Mouse (Mus musculus): ENCODE measurements at regions not wholly inside any gene's neighbourhood (a gene's known extent, or its start where the extent isn't known, plus 50 kb on each side); places are given as distances from the start of the nearest gene placed in this dataset.

DNA sequence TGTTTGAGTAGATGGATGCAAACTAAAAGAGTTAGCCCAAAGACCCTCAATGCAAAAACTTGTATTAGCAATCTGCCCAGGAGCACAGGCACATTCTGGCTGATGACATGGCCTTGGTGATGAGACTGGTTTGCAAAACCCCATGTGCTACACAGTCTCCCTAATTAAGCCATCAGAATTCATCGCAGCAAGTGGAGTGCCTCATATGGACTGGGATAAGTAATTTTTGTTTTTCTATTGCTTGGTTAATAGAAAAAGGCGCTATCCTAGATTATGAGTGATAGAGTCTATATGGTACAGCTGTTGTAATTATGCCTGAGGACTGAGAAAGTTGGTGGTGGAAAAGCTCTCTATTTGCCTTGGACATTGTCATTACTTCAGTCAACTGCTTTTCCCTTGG lies 155.2 kb upstream of the Robo1 start:
- DNase-seq (ENCODE audit: low spot score in 2 of 2): no peak

DNA sequence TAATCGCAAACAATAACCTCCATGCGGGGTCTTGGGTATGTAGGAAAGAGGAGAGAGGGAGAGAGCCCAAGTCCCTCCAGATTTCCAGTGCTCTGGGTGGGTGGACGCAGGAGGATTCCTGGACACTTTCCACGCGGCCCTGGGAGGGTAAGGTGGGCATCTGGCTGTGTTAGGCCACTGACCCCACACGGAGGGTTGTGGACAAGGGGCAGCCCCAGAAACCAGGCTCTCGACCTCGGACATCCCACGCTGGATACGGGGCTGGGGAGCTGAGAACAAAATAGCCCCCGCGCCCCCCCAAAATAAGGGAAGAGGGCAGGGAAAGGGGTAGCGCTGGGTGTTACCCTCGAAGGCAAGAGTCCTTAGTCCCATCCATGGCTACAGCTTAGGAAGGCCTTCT lies 150.2 kb upstream of the Robo1 start:
- DNase-seq (ENCODE audit: low spot score in 2 of 2): no peak

DNA sequence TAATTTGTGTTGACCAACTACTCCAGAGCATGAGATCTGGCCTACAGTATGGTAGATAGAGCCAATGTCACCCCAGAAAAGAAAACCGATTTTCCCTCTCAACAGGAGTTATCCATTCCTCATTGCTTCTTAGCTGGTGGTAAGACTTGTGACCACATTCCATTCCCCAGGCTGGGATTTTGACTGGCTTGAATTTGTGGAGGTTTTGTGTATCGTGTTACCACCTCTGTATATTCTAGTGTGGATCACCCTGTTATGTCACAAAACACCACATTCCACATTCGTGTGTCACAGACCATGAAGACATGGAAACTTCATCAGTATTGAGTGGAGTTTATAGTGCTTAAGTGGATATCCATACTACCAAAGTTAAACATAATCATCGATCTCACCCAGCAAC lies 148.7 kb upstream of the Robo1 start:
- DNase-seq (ENCODE audit: low spot score in 2 of 2): no peak

DNA sequence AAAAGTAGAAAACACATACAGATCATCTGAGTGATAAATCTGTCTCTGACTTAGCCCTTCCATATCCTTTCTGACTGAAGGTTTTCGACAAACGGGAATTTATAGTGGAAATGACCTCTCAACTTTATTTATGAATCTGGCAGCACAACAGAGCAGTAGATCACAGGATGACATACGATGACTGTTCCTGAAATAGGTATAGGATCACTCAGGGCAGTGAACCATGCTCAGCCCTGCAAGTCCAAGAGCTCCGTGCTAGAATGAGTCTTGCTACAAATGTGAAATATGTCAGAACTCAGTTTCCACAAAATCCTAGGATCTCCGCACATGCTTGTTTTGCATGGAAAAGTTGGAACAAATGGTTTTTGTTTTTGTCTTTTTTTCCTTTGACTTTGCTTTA lies 132.4 kb upstream of the Robo1 start:
- DNase-seq (ENCODE audit: low spot score in 2 of 2): no peak

- no peak for DNase-seq (ENCODE audit: low spot score in 2 of 2)
Observed at GRCm38 (mm10) chr16:72194320-72194719, 113.8 kb upstream of the Robo1 start.

GRCm38 (mm10) chr16:72215360-72216013 lies 92.6 kb upstream of the Robo1 start:
- peak; percentile 72 to 77 for DNase-seq (ENCODE audit: low spot score in 2 of 2)

DNA sequence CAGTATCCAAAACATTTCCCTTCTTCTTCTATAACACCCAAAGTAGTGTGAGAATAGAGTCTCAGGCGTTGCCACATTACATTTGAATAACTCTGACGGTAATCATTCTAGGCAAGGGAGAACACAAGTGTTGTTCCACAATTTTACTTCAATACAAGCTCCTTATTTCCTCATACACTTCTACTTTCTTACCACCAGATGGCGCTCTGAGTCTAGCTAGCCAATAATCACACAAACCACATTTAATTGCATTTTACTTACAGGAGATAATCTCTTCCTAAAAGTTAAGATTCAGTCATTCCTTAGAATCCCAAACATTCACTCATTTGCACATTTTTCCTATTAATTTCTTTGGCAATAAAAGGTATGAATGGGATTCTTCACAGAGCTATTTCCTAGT lies 90.1 kb upstream of the Robo1 start:
- no peak for DNase-seq (ENCODE audit: low spot score in 2 of 2)

- DNase-seq (ENCODE audit: low spot score in 2 of 2): no peak
Observed at GRCm38 (mm10) chr16:72221912-72222502, 86.1 kb upstream of the Robo1 start.

- no peak for DNase-seq (ENCODE audit: low spot score in 2 of 2)
Observed at GRCm38 (mm10) chr16:72223860-72224259, 84.2 kb upstream of the Robo1 start.

DNA sequence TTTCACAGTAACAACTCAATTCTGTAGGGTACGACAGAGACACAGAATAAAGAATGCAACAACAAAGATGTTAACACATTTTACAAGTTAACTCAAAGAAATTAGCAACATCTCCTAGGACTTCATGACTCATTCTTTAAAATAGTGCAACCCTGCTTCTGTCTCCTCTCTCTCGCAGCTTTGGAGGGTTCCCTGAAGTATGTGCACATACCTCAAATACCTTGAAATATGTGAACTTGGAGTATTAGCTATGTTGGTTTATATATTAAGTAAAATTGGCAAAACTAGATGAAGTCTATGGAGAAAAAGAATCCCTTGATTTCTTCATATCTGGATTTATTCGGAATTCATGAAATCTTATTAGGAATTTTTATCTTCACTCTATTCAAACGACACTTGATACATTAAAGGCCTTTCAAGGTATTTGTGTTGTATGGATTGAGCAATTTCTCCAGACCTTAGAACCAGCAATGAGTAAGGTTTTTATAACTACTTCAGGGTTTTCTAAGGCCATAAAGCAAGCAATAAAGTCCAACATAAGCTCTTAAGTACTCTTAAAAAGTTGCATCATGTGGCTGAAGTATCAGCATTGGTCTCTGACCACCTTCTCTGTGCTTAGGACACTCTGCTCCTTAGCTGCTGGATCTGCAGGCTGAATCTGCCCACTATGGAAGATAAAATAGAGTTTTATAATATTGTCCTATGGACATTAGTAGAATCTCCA lies 82.8 kb upstream of the Robo1 start:
- no peak for DNase-seq (ENCODE audit: low spot score in 2 of 2)

GRCm38 (mm10) chr16:72234366-72234765 lies 73.7 kb upstream of the Robo1 start:
- DNase-seq (ENCODE audit: low spot score in 2 of 2): peak in 1 of 2 experiments; percentile 11

- DNase-seq (ENCODE audit: low spot score in 2 of 2): no peak
Observed at GRCm38 (mm10) chr16:72239631-72240030, 68.5 kb upstream of the Robo1 start.

DNA sequence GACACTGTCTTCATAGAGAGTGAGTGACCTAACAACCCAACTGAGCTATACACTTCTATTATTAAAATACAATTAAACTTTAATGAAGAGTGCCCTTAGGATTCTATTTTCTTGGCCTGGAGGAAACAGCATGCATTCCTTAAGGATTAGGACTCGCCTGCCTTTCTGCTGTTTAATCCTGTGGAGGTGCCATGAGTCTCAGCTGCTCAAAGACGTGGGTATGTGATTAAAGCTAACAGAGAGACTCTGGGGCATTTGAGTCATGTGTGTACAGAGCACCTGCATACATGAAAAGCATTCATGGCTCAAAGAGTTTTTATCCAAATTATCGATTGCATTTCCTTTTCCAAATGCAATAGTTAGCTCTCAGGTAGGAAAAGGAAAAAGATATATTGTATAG lies 51.7 kb upstream of the Robo1 start:
- DNase-seq (ENCODE audit: low spot score in 2 of 2): no peak

Measured in frontal cortex, postnatal 25 days (tissue).